Mouse (Mus musculus) right cerebral cortex, adult 2 months (tissue): ENCODE measurements at regions not wholly inside any gene's neighbourhood (a gene's known extent, or its start where the extent isn't known, plus 50 kb on each side); places are given as distances from the start of the nearest gene placed in this dataset.
A peak's percentile ranks its signal among the peaks of the same experiment; 100 is the strongest.

ENCODE experiments used
- DNase-seq, 2 experiments: peaks; one replicate each; pipeline ENCODE4 v3.0.0; 2021 to 2022; ENCODE audit warnings: low spot score in 2 of 2

DNA sequence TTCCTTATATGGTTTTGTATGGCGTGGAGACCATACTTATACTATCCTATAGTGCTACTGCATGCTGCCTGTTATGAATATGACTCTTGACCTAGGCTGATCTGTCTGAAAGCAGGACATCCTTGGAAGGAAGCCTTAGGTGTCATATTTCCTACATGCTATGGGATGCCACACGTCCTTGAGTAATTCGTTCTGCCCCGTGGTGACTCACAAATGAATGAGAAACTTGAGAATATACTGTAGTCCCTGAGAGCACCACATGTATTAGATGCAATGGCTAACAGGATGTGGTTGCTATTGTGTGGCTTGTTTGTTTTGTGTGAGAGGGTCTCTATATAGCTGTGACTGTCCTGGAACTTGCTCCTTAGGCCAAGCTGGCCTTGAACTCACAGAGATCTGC, 57.2 kb upstream of the Adgrg6 start:
- no peak for DNase-seq

DNA sequence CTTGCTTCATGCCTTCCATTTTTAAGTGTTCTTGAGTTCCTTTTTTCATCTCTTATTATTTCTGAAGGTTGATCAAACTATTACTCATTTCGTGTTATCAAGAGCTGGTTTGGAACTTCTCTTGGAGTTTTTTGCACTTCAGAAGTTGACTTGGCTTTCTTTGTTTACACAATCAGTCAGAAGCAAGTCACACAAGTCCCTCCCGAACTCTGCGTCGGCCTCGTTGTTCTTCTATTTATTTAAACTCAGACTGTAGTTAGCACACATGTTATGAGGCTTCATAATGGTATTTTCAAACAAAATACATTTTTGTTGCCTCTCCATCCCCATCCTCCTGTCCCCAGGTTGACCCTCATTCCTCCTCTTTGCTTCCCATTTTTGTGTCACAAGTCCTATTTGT, 55.6 kb upstream of the Adgrg6 start:
- no peak for DNase-seq

DNA sequence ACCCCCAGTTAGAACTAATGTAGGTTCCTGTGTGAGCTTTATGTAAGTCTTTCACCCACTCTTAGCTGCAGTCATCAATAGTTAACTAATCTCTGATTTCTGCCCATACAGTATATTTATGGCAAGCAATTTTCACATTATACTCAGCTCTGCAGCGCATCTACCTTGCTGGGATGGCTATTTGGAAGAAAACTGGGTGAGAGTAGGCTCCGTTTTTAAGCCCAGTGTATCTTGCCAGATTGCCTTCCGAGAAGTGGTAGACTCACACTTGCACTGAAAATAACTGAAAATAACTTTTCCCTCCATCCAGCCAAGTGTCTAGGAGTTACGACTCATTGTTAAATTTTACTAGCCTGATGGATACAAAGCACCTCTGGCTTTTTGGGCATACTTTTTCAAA, 54.6 kb upstream of the Adgrg6 start:
- DNase-seq: peak in 1 of 2 experiments; percentile 7
